Comparison of ENCODE assay signal across 12 mouse cellular contexts in genomic region chr11:97567480-97567879, GRCm38 (mm10). TPM values are rescaled to one million over a fixed set of nuclear protein-coding genes. Genes with fewer than 3 reads are reported as not detected.
DNase-seq lines count a peak whose midpoint lies in the region; ATAC-seq and TF ChIP-seq lines count a peak whose summit lies in the region.
"Had no signal": no experiment of that assay in that cellular context is flagged by ENCODE, and none has a peak within 500 bp of the region (broad histone marks: within the 10 kb centered on the region; RNA-seq: fewer than 3 reads in every experiment).

No protein-coding gene starts in this region.

- DNase-seq in cerebellum, adult 2 months: peak; percentile 27 to 33
- DNase-seq in brain, adult 2 months (ENCODE audit: low read depth, low spot score): peak; percentile 59
- DNase-seq in hindbrain, embryonic 10.5 days (ENCODE audit: low spot score): no peak
- no peak for DNase-seq in layer of hippocampus, adult 11-12 months (ENCODE audit: low spot score)
- DNase-seq in heart, postnatal 36 days: no peak
- no peak for DNase-seq in kidney, adult 2 months
- DNase-seq: retina, postnatal 1 day had no signal

- no peak for ATAC-seq in cerebellum, adult (ENCODE audit: insufficient number of reproducible peaks, low FRiP score, low TSS enrichment)
- no peak for ATAC-seq in midbrain, embryonic 16.5 days
- ATAC-seq: activated CD4-positive, CD25-positive, alpha-beta regulatory T cell, adult 4 months had no signal

- H3K9me3 ChIP-seq in hindbrain, embryonic 10.5 days: no peaks in the 10 kb centered on the region
- H3K9me3 ChIP-seq in midbrain, embryonic 16.5 days (replicated peaks; ENCODE audit: control insufficient read depth, low read length, poor library complexity, severe bottlenecking): no peaks in the 10 kb centered on the region

- H3K27me3 ChIP-seq in cerebellum, adult 2 months (ENCODE audit: control insufficient read depth, insufficient read depth, low read length): no peaks in the 10 kb centered on the region
- H3K27me3 ChIP-seq in hindbrain, embryonic 10.5 days (ENCODE audit: insufficient read depth, poor library complexity, severe bottlenecking): peaks cover 95% of the 10 kb centered on the region
- H3K27me3 ChIP-seq in midbrain, embryonic 16.5 days (ENCODE audit: control insufficient read depth, insufficient read depth, low read depth, low read length): no peaks in the 10 kb centered on the region
- H3K27me3 ChIP-seq in kidney, adult 2 months (replicated peaks; ENCODE audit: control insufficient read depth, insufficient read depth, low read length): no peaks in the 10 kb centered on the region

- no peak overlapping the region for H3K27ac ChIP-seq in cerebellum, adult 2 months (ENCODE audit: insufficient read depth, low read length)
- H3K27ac ChIP-seq in hindbrain, embryonic 10.5 days: peak overlapping the region; percentile 42; the same call in 1 of the 2 replicates
- no peak overlapping the region for H3K27ac ChIP-seq in midbrain, embryonic 16.5 days (ENCODE audit: low read length)
- no peak overlapping the region for H3K27ac ChIP-seq in kidney, adult 2 months (ENCODE audit: insufficient read depth, low read depth, low read length)

- 15% methylated on average over 11 of the region's 11 CpGs for WGBS in cerebellum, adult 2 months
- WGBS in hindbrain, embryonic 10.5 days: 7% methylated on average over 11 of the region's 11 CpGs
- 9% methylated on average over 11 of the region's 11 CpGs for WGBS in midbrain, embryonic 16.5 days
- WGBS in kidney, adult 2 months: 56% methylated on average over 11 of the region's 11 CpGs

- intact Hi-C loops in heart, postnatal 36 days (cut with DNase I): no loop called here

- TF ChIP-seq CTCF in cerebellum, adult 2 months (IDR thresholded peaks at IDR 0.05; ENCODE audit: borderline replicate concordance, insufficient read depth, low read depth, low read length): no peak
- TF ChIP-seq CTCF in kidney, adult 2 months (conservative IDR thresholded peaks at IDR 0.05; ENCODE audit: insufficient read depth, insufficient read length, low read depth, low read length): no peak

- TF ChIP-seq POLR2A in cerebellum, adult 2 months (IDR thresholded peaks at IDR 0.05; ENCODE audit: borderline replicate concordance, insufficient read depth, low read length): no peak
- TF ChIP-seq POLR2A in kidney, adult 2 months (IDR thresholded peaks at IDR 0.05; ENCODE audit: low read depth, low read length): no peak

- H3K4me3 ChIP-seq in cerebellum, adult 2 months (replicated peaks; ENCODE audit: insufficient read depth, low read depth, low read length): no peak overlapping the region
- H3K4me3 ChIP-seq in hindbrain, embryonic 10.5 days: no peak overlapping the region
- no peak overlapping the region for H3K4me3 ChIP-seq in midbrain, embryonic 16.5 days (ENCODE audit: low read depth, low read length)
- H3K4me3 ChIP-seq in kidney, adult 2 months (ENCODE audit: insufficient read depth, low read depth, low read length): no peak overlapping the region
- H3K4me3 ChIP-seq: myocyte had no signal

- H3K4me2 ChIP-seq in midbrain, embryonic 16.5 days (ENCODE audit: low read length): peak overlapping the region; percentile 2; the same call in 1 of the 2 replicates

- peaks cover 66% of the 10 kb centered on the region for H3K4me1 ChIP-seq in cerebellum, adult 2 months (ENCODE audit: control insufficient read depth, insufficient read depth, low read length)
- H3K4me1 ChIP-seq in hindbrain, embryonic 10.5 days (replicated peaks): peaks cover 100% of the 10 kb centered on the region
- peaks cover 79% of the 10 kb centered on the region for H3K4me1 ChIP-seq in midbrain, embryonic 16.5 days (ENCODE audit: control insufficient read depth, insufficient read depth, low read length)
- H3K4me1 ChIP-seq in kidney, adult 2 months (ENCODE audit: control insufficient read depth, insufficient read depth, low read length): peaks cover 9% of the 10 kb centered on the region

- H3K36me3 ChIP-seq in hindbrain, embryonic 10.5 days: no peaks in the 10 kb centered on the region
- H3K36me3 ChIP-seq in midbrain, embryonic 16.5 days (ENCODE audit: control insufficient read depth, insufficient read depth, low read length): no peaks in the 10 kb centered on the region
- no peaks in the 10 kb centered on the region for H3K36me3 ChIP-seq in kidney, adult 2 months (ENCODE audit: control insufficient read depth, insufficient read depth, low read length)

- peak overlapping the region; percentile 4; the same call in 1 of the 2 replicates for H3K9ac ChIP-seq in midbrain, embryonic 16.5 days (ENCODE audit: low read depth, low read length)

RNA-seq across cellular contexts. Expression of gene Srcin1, which starts 8.5 kb away (rescaled TPM):
- polyA plus RNA-seq in cerebellum, adult 2 months (2012; rRNA removed): 127 and 142 TPM in 2 replicates
- 0.76 and 1.8 TPM in 2 replicates for polyA plus RNA-seq in hindbrain, embryonic 10.5 days (2016; fragmentation: Nextera tagmentation; extraction: Ambion mirVana)
- polyA plus RNA-seq in midbrain, embryonic 16.5 days (2015; fragmentation: Nextera tagmentation; extraction: Ambion mirVana): 9.2 and 10.4 TPM in 2 replicates
- total RNA-seq in heart, postnatal 36 days (2021): under 1 TPM; 0.08 to 0.16 TPM
- 13.0 and 13.2 TPM in 2 replicates for polyA plus RNA-seq in kidney, adult 2 months (2012; rRNA removed)
- total RNA-seq: hematopoietic stem cell, adult 5-6 weeks had no signal
- polyA plus RNA-seq: activated CD4-positive, CD25-positive, alpha-beta regulatory T cell, adult 4 months; myocyte had no signal

Comparison
In these comparisons a context has a peak if more than half of its experiments do, and no peak if none do; other contexts are left out.
1. DNase-seq: peak in cerebellum, adult 2 months (2 of 2) and brain, adult 2 months (single experiment); none in hindbrain, embryonic 10.5 days (single experiment), layer of hippocampus, adult 11-12 months (single experiment), heart, postnatal 36 days (0 of 2) and kidney, adult 2 months (single experiment).